Mouse (Mus musculus): ENCODE measurements around the gene Slc22a15.

DNA sequence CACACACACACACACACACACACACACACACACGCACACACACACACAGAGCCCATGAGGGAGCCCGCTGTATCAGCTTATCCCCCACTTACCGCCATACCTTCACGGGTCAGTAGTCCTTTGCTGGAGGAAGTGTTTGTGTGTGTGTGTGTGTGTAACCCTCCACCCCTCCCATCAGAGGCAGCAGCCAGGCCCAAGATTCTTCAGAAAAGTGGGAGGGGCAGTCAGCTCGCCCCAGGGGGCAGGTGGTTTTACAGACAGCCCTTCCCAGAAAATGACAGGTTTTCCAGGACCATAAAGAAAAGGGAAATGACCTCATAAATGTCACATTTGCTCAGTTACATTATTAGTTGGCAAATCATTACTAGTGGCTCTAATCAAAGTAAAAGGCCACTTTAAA, 75.4 kb downstream of the Slc22a15 start, which contains the start of gene Mab21l3:
- TF ChIP-seq CTCF (IDR thresholded peaks at IDR 0.05; ENCODE audit: low read depth, low read length) (no peak), POLR2A (IDR thresholded peaks at IDR 0.05; ENCODE audit: insufficient read depth, low read length) (no peak)
